Mouse (Mus musculus) adrenal gland, postnatal 10 days (tissue): ENCODE data around the gene Id3. TPM values are rescaled to one million over a fixed set of nuclear protein-coding genes. Genes with fewer than 3 reads are reported as not detected.

Experiments used
- DNase-seq: peaks from one replicate; pipeline ENCODE4 v3.0.0; 2021; ENCODE audit warnings: mixed read lengths
- total RNA-seq, 2 experiments: library from RNA; stranded (reverse); gene quantifications; 2 replicates each; pipeline ENCODE4 v1.2.3; 2021

Id3 gene
- total RNA-seq, 2 experiments from 2014 or later: 97.2 to 110 TPM

GRCm38 (mm10) chr4:136177612-136178474, 34.5 kb downstream of the Id3 start:
- DNase-seq: peak; percentile 78

DNA sequence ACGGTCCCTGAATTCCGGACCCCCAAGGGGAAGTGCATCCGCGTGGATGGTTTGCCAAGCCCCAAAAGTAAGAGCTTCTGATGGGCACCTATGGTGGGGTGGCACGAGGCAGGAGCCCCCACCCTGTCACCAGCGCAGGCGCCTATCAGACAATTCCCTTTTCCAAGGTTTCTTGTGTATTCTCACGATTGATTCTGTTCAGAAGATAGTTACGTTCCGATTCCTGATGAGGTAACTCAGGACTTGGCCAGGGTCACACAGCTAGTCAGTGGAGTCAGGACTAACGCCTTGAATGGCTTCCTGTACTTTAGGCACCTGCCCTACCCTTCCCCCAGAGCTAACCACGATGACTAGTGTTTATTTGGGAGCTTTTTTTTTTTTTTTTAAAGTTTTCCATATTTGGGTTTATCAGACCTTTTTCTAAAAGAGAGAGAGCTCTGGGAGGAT, 35.2 kb downstream of the Id3 start:
- no peak for DNase-seq

GRCm38 (mm10) chr4:136179456-136179855, 36.2 kb downstream of the Id3 start:
- peak; percentile 49 for DNase-seq

DNA sequence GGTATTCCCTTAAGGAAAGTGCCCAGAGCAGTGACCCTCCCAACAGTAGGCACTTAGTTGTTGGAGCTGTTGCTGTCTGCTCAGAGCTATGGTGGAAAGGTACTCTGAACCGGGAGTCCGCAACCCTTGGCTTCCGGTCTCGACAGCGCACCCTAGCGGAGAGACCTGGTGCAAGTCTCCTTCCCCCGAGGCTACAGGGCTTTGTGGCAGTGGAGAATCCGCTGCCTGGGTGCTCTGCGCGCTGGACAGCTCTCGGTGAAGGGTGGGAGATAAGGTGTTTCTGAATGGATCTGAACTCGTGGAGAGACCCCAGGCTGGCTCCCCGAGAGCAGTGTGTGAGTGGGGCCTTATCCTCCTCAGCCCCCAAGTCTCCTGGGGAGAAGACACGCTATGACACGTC, 36.7 kb downstream of the Id3 start:
- peak; percentile 93 for DNase-seq

DNA sequence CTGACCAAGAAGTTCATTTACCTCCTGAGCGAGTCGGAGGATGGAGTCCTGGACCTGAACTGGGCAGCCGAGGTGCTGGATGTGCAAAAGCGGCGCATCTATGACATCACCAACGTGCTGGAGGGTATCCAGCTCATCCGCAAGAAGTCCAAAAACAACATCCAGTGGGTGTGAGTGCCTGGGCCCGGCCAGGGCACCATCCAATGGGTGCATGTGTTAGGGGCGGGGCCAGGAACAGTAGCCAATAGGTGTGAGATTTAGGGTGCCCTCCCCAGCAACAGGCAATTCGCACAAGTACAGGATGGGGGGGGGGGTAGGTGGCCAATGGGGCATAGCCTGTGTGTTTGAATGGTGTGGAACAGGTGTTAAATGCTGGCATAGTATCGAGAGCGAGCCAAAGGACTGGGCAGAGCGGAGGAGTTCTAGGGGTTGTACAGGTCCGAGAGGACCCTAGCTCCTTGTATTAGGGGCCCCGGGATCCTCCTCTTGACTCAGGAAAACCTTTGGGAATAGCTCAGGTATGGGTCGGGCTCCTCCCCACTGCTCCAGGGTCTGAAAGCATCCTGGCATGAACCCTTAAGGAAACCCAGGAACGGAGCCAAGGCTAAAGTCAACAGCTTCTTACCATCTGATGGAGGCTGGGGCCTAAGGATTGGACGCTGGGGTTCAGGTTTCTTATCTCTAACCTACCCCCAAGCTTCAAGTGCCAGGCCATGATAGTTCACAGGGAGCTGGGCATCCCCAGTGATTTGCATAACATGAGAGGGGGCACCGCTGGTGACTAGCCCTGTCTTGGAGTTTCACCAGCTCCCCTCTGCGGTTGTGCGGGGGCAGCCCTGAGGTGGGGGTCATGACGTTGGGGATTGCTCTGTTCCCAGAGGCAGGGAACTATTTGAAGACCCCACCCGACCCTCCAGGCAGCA, 37.4 kb downstream of the Id3 start:
- DNase-seq: peak; percentile 91

DNA sequence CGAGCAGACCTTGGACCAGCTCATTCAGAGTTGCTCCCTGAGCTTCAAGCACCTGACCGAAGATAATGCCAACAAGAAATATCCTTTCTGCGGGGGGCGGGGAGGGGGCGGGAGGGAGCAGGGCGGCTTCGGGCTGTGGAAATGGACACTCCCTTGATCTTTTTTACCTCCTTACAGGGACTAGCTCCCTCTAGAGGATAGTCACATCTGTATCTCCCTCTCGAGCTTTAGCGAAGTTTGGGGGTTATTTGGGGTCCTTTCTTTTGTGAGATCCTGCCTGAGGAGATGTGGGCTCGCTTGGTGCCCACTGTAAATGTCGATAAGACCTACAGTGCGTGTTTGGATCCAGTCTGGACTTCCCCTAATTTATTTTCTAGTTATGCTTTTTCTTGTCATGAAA, 38.1 kb downstream of the Id3 start:
- DNase-seq: no peak

- peak; percentile 65 for DNase-seq
These were observed 42.1 kb downstream of the Id3 start for GRCm38 (mm10) chr4:136185375-136185774.

DNA sequence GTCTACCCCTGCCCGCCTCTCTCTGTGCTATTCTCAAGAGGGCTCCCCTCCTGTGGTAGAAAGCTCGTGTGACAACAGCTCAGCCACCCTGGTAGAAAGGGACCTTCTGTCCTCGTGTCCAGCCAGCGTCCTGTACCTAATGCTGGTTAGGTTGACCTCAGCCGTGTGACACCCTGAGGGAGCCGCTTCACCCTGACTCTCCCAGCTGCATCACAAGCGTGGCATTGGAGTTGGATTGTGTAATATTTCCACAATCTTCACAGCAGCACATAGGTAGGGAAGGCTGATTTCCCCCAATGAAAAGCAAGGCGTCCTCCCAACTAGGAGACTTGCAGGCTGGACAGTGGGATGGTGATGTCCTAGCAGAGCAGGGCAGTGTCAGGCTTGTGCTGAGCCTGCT, 43.0 kb downstream of the Id3 start:
- DNase-seq: no peak

DNA sequence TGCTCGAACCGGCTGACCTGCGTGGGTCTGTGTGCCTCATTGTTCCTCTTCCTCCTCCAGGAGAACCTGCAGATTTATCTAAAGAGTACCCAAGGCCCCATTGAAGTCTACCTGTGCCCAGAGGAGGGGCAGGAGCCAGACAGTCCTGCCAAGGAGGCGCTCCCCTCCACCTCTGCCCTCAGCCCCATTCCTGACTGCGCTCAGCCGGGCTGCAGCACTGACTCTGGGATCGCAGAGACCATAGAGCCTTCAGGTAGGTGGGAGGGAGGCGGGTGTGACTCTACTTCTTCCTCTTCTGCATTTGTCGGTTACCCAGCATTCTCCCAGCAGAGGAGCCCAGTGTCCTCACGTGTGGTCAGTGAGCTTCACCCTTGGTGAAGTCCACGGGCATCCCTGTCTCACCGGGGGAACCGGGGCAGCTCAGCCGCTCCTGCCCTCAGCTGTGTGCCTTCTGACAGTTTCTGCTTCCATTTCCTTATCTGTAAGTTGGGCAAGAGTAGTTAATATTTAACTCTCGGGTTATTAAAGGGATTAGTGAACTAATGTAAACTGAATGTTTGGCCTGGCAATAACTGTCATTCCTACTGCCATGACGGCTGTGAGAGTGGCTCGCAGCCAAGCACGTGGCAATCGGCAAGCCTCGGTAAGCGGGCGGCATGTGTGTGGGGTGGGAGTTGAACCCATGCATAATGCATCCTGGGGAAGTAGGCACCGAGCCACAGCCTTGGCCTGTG, 43.6 kb downstream of the Id3 start:
- DNase-seq: no peak

DNA sequence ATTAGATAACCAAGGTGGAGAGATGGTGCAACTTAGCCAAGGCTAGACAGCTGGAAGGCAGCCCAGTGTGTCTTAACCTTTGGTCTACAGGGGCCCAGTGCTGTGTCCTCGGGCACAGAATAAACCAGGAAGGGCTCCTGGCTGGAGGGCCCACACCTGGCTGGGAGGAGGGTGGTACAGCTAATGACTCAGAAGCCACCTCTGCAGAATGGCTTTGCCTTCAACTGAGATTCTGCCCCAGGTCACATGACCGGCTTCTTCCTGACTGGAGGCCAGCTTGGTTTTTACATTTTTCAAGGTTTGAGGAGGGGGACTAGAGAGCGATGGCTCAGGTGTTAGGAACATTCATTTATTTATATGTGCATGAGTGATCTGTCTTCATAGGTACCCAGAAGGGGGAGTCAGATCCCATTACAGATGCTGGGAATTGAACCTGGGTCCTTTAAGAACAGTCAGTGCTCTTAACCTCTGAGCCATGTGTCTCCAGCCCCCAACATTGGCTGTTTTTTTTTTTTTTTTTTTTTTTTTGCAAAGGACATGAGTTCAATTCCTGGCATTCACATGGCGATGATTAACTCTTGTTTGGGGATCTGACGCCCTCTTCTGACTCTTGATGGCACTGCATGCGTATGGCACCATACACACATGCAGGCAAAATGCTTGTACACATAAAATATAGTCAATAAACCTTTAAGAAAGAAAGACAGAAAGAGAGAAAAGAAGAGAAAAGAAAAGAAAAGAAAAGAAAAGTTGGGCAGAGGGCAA, 45.9 kb downstream of the Id3 start:
- no peak for DNase-seq

GRCm38 (mm10) chr4:136189912-136190311, 46.6 kb downstream of the Id3 start:
- peak; percentile 44 for DNase-seq

DNA sequence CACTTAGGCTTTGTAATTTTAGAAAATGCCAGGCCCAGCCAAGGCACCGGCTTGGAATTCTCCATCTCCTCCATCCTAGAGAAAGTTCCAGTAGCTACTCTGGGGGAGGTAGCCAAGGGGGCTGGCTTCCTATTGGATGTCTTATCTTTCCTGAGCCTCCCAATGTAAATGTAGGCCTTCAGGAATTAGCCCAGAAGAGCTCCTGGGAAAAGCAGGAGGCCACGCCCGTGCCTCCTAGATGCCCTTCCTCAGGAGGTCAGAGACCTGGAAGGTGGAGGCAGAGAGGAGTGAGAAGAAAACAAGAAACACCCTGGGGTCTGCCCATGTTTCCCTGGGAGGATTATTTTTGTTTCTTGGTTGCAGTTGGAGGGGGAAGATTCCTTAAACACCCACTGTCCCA, 50.3 kb downstream of the Id3 start:
- DNase-seq: no peak

- no peak for DNase-seq
These were observed 51.7 kb downstream of the Id3 start for GRCm38 (mm10) chr4:136195029-136195428.

Other genes with a start within 250 kb of the Id3 start
- gene Cnr2, start 248.1 kb upstream of the Id3 start, total RNA-seq: 1 to 10 TPM; 2.4 to 3.9 TPM
- 100 to 1,000 TPM in 1 of 2 experiments, 10 to 100 TPM in 1; 96.9 to 109 TPM for gene Fuca1, start 222.8 kb upstream of the Id3 start, total RNA-seq
- gene Hmgcl, start 197.0 kb upstream of the Id3 start, total RNA-seq: 100 to 1,000 TPM in 1 of 2 experiments, 10 to 100 TPM in 1; 84.4 to 108 TPM
- gene Gale, start 179.8 kb upstream of the Id3 start, total RNA-seq: 10 to 100 TPM; 22.0 to 23.1 TPM
- 10 to 100 TPM; 57.1 to 57.9 TPM for gene Lypla2, start 170.9 kb upstream of the Id3 start, total RNA-seq
- gene Pithd1, start 156.2 kb upstream of the Id3 start, total RNA-seq: 10 to 100 TPM; 27.0 to 33.5 TPM
- gene Eloa, start 121.7 kb upstream of the Id3 start, total RNA-seq: 10 to 100 TPM; 40.5 to 41.8 TPM
- gene Rpl11, start 90.1 kb upstream of the Id3 start, total RNA-seq: 100 to 1,000 TPM; 633 to 663 TPM
- 10 to 100 TPM in 1 of 2 experiments, 1 to 10 TPM in 1; 7.9 to 14.8 TPM for gene E2f2, start 28.9 kb downstream of the Id3 start, total RNA-seq
- gene Asap3, start 62.9 kb downstream of the Id3 start, total RNA-seq: 1 to 10 TPM; 5.0 to 7.9 TPM
- gene Tcea3, start 104.2 kb downstream of the Id3 start, total RNA-seq: 10 to 100 TPM; 15.1 to 22.7 TPM
- gene Zfp46, start 141.2 kb downstream of the Id3 start, total RNA-seq: 10 to 100 TPM; 23.3 to 33.0 TPM
- 10 to 100 TPM; 67.4 to 94.7 TPM for gene Hnrnpr, start 167.4 kb downstream of the Id3 start, total RNA-seq